Mouse (Mus musculus) ES-Bruce4 (cell line): ENCODE results near the gene Olfr1307.

Experiments
- CTCF ChIP-seq: IDR thresholded peaks from one replicate; pipeline ENCODE4 v1.8.1; 2011; ENCODE audit warnings: low read depth, low read length
- EP300 ChIP-seq: IDR thresholded peaks from 2 replicates; pipeline ENCODE4 v1.6.1; 2011; ENCODE audit warnings: low read depth, low read length; ENCODE audit not compliant: insufficient read depth
- POLR2A ChIP-seq: IDR thresholded peaks from one replicate; pipeline ENCODE4 v1.8.1; 2011; ENCODE audit warnings: low read length; ENCODE audit not compliant: insufficient read depth

- no peak for TF ChIP-seq CTCF
- TF ChIP-seq EP300, result no peak
- no peak for TF ChIP-seq POLR2A
Observed at GRCm38 (mm10) chr2:111949340-111949739, at the start of gene Olfr1307.
